Mouse (Mus musculus) stomach, embryonic 14.5 days (tissue): ENCODE results near the gene Egfem1. TPM values are rescaled to one million over a fixed set of nuclear protein-coding genes. Genes with fewer than 3 reads are reported as not detected.

ENCODE experiments used
- ATAC-seq: fragments of 200-750 bp; cut with Nextera tagmentation; 2 replicates; pipeline ENCODE4 v1.8.0; 2017; ENCODE audit warnings: low read depth, moderate TSS enrichment; ENCODE audit not compliant: insufficient number of reproducible peaks, insufficient read depth, low FRiP score
- H3K27ac ChIP-seq: fragments of 300-500 bp; sonication (generic); 2 replicates; pipeline ENCODE4 v1.5.1; 2014; ENCODE audit warnings: mild to moderate bottlenecking, low read length, moderate library complexity, mixed read lengths
- H3K27me3 ChIP-seq: fragments of 300-500 bp; sonication (generic); 2 replicates; pipeline ENCODE4 v1.6.1; 2014; ENCODE audit warnings: low read length, control low read depth, mixed read lengths; ENCODE audit not compliant: control insufficient read depth, insufficient read depth
- H3K36me3 ChIP-seq: fragments of 300-500 bp; sonication (generic); 2 replicates; pipeline ENCODE4 v1.6.1; 2014; ENCODE audit warnings: mild to moderate bottlenecking, control low read depth, low read length, moderate library complexity, mixed read lengths; ENCODE audit not compliant: control insufficient read depth, insufficient read depth
- H3K4me1 ChIP-seq: fragments of 300-500 bp; sonication (generic); 2 replicates; pipeline ENCODE4 v1.6.1; 2014; ENCODE audit warnings: low read length, control low read depth, mixed read lengths; ENCODE audit not compliant: control insufficient read depth, insufficient read depth
- H3K4me2 ChIP-seq: fragments of 300-500 bp; sonication (generic); replicated peaks from 2 replicates; pipeline ENCODE4 v1.6.1; 2014; ENCODE audit warnings: low read depth, low read length, control low read depth
- H3K4me3 ChIP-seq: fragments of 300-500 bp; sonication (generic); 2 replicates; pipeline ENCODE4 v1.5.1; 2014; ENCODE audit warnings: low read depth, low read length, control low read depth
- H3K9ac ChIP-seq: fragments of 300-500 bp; sonication (generic); replicated peaks from 2 replicates; pipeline ENCODE4 v1.6.1; 2014; ENCODE audit warnings: low read depth, mild to moderate bottlenecking, control low read depth, low read length, moderate library complexity, mixed read lengths
- H3K9me3 ChIP-seq: fragments of 300-500 bp; sonication (generic); 2 replicates; pipeline ENCODE4 v1.6.1; 2016; ENCODE audit warnings: low read depth, low read length, control low read depth; ENCODE audit not compliant: control insufficient read depth
- WGBS: fragments of 180-500 bp; shearing (Covaris S2); extraction: QIAGEN DNeasy Blood & Tissue Kit; methylation state at CpG from one replicate; pipeline ENCODE4 v1.1.7; 2014; 5-methylcytosine and 5-hydroxymethylcytosine counted together
- polyA plus RNA-seq: library from polyadenylated mRNA; unstranded; fragments of >200 nt; fragmentation: Nextera tagmentation; extraction: Ambion mirVana; gene quantifications from 2 replicates; pipeline ENCODE4 v1.2.1, GENCODE M21; 2014

Egfem1 gene
- polyA plus RNA-seq, 1 experiment from 2014 or later, result 0.41 TPM

GRCm38 (mm10) chr3:29110321-29110720, 28.5 kb downstream of the Egfem1 start:
- Histone ChIP-seq H3K4me2 (no peak overlapping the region), H3K36me3 (no peaks in the 10 kb centered on the region), H3K9ac (no peak overlapping the region), H3K4me3 (no peak overlapping the region), H3K27me3 (no peaks in the 10 kb centered on the region), H3K9me3 (no peaks in the 10 kb centered on the region), H3K4me1 (no peaks in the 10 kb centered on the region), H3K27ac (no peak overlapping the region)
- no peak for ATAC-seq
- 82% methylated on average over 2 of the region's 2 CpGs for WGBS

GRCm38 (mm10) chr3:29114517-29114916, 32.7 kb downstream of the Egfem1 start:
- no peak overlapping the region for H3K9ac ChIP-seq
- H3K27ac ChIP-seq, result no peak overlapping the region
- ATAC-seq, result no peak
- H3K9me3 ChIP-seq, result no peaks in the 10 kb centered on the region
- no peak overlapping the region for H3K4me3 ChIP-seq
- 96% methylated on average over 3 of the region's 3 CpGs for WGBS
- no peaks in the 10 kb centered on the region for H3K27me3 ChIP-seq
- no peaks in the 10 kb centered on the region for H3K4me1 ChIP-seq
- H3K36me3 ChIP-seq, result no peaks in the 10 kb centered on the region
- no peak overlapping the region for H3K4me2 ChIP-seq

GRCm38 (mm10) chr3:29117379-29117778, 35.6 kb downstream of the Egfem1 start:
- Histone ChIP-seq H3K27me3 (no peaks in the 10 kb centered on the region), H3K9me3 (no peaks in the 10 kb centered on the region), H3K27ac (no peak overlapping the region), H3K4me3 (no peak overlapping the region), H3K4me1 (no peaks in the 10 kb centered on the region), H3K36me3 (no peaks in the 10 kb centered on the region), H3K9ac (no peak overlapping the region), H3K4me2 (no peak overlapping the region)
- 56% methylated on average over 1 of the region's 1 CpGs for WGBS
- no peak for ATAC-seq

GRCm38 (mm10) chr3:29122556-29122955, 40.7 kb downstream of the Egfem1 start:
- WGBS, result 39% methylated on average over 1 of the region's 1 CpGs
- no peak overlapping the region for H3K4me3 ChIP-seq
- H3K9ac ChIP-seq, result no peak overlapping the region
- no peak overlapping the region for H3K4me2 ChIP-seq
- H3K36me3 ChIP-seq, result no peaks in the 10 kb centered on the region
- no peaks in the 10 kb centered on the region for H3K9me3 ChIP-seq
- ATAC-seq, result no peak
- no peaks in the 10 kb centered on the region for H3K4me1 ChIP-seq
- no peaks in the 10 kb centered on the region for H3K27me3 ChIP-seq
- no peak overlapping the region for H3K27ac ChIP-seq

GRCm38 (mm10) chr3:29132054-29132931, 50.5 kb downstream of the Egfem1 start:
- no peak for ATAC-seq
- no peaks in the 10 kb centered on the region for H3K27me3 ChIP-seq
- no peaks in the 10 kb centered on the region for H3K4me1 ChIP-seq
- 76% methylated on average over 2 of the region's 2 CpGs for WGBS
- H3K9ac ChIP-seq, result no peak overlapping the region
- H3K4me3 ChIP-seq, result no peak overlapping the region
- no peak overlapping the region for H3K27ac ChIP-seq
- H3K36me3 ChIP-seq, result no peaks in the 10 kb centered on the region
- H3K4me2 ChIP-seq, result no peak overlapping the region
- no peaks in the 10 kb centered on the region for H3K9me3 ChIP-seq

GRCm38 (mm10) chr3:29134509-29134908, 52.7 kb downstream of the Egfem1 start:
- Histone ChIP-seq H3K27me3 (no peaks in the 10 kb centered on the region), H3K36me3 (no peaks in the 10 kb centered on the region), H3K4me1 (no peaks in the 10 kb centered on the region), H3K9ac (no peak overlapping the region), H3K4me2 (no peak overlapping the region), H3K27ac (no peak overlapping the region), H3K4me3 (no peak overlapping the region), H3K9me3 (no peaks in the 10 kb centered on the region)
- 54% methylated on average over 11 of the region's 11 CpGs for WGBS
- no peak for ATAC-seq

GRCm38 (mm10) chr3:29135176-29136064, 53.6 kb downstream of the Egfem1 start:
- no peak overlapping the region for H3K4me3 ChIP-seq
- H3K36me3 ChIP-seq, result no peaks in the 10 kb centered on the region
- H3K9me3 ChIP-seq, result no peaks in the 10 kb centered on the region
- H3K27me3 ChIP-seq, result no peaks in the 10 kb centered on the region
- WGBS, result 43% methylated on average over 9 of the region's 9 CpGs
- H3K9ac ChIP-seq, result no peak overlapping the region
- no peaks in the 10 kb centered on the region for H3K4me1 ChIP-seq
- ATAC-seq, result no peak
- no peak overlapping the region for H3K4me2 ChIP-seq
- H3K27ac ChIP-seq, result no peak overlapping the region

GRCm38 (mm10) chr3:29136065-29136955, 54.5 kb downstream of the Egfem1 start:
- no peak overlapping the region for H3K4me2 ChIP-seq
- no peaks in the 10 kb centered on the region for H3K4me1 ChIP-seq
- no peak overlapping the region for H3K27ac ChIP-seq
- no peak overlapping the region for H3K9ac ChIP-seq
- no peak for ATAC-seq
- no peaks in the 10 kb centered on the region for H3K9me3 ChIP-seq
- no peaks in the 10 kb centered on the region for H3K27me3 ChIP-seq
- H3K4me3 ChIP-seq, result no peak overlapping the region
- 23% methylated on average over 10 of the region's 10 CpGs for WGBS
- H3K36me3 ChIP-seq, result no peaks in the 10 kb centered on the region
